Mouse (Mus musculus): ENCODE data around the gene Mipep. TPM values are rescaled to one million over a fixed set of nuclear protein-coding genes. Genes with fewer than 3 reads are reported as not detected.

The Mipep gene
- 24.7 and 24.9 TPM in 2 replicates for polyA plus RNA-seq (2016; fragmentation: Nextera tagmentation; extraction: Ambion mirVana)

GRCm38 (mm10) chr14:60784427-60785315, at the start of gene Mipep:
Mipep (plus strand) TSS chr14:60784573.
- 1% methylated on average over 61 of the region's 61 CpGs for WGBS
- Histone ChIP-seq H3K9me3 (no peaks in the 10 kb centered on the region), H3K36me3 (peaks cover 13% of the 10 kb centered on the region), H3K4me1 (peaks cover 7% of the 10 kb centered on the region; the same call in 1 of the 2 replicates), H3K27me3 (ENCODE audit: insufficient read depth, poor library complexity, severe bottlenecking) (peaks cover 4% of the 10 kb centered on the region; the same call in 1 of the 2 replicates), H3K27ac (peak within 1 kb of the TSS; percentile 91), H3K4me3 (peak within 1 kb of the TSS; percentile 92)
- peak; percentile 93 for DNase-seq (ENCODE audit: low spot score)

GRCm38 (mm10) chr14:60735206-60735605, 49.2 kb upstream of the Mipep start:
- Histone ChIP-seq H3K27ac (peak overlapping the region; percentile 93), H3K9me3 (no peaks in the 10 kb centered on the region), H3K4me3 (peak overlapping the region; percentile 60), H3K4me1 (peaks cover 77% of the 10 kb centered on the region), H3K27me3 (ENCODE audit: insufficient read depth, poor library complexity, severe bottlenecking) (no peaks in the 10 kb centered on the region), H3K36me3 (no peaks in the 10 kb centered on the region)
- WGBS, result 52% methylated on average over 5 of the region's 5 CpGs
- DNase-seq (ENCODE audit: low spot score), result no peak

- H3K36me3 ChIP-seq, result no peaks in the 10 kb centered on the region
- 44% methylated on average over 13 of the region's 13 CpGs for WGBS
- H3K4me1 ChIP-seq, result peaks cover 85% of the 10 kb centered on the region
- DNase-seq (ENCODE audit: low spot score), result no peak
- peak overlapping the region; percentile 93 for H3K27ac ChIP-seq
- H3K4me3 ChIP-seq, result peak overlapping the region; percentile 43
- H3K9me3 ChIP-seq, result no peaks in the 10 kb centered on the region
- no peaks in the 10 kb centered on the region for H3K27me3 ChIP-seq (ENCODE audit: insufficient read depth, poor library complexity, severe bottlenecking)
Measured at GRCm38 (mm10) chr14:60735848-60736547, 48.4 kb upstream of the Mipep start.

- 6% methylated on average over 4 of the region's 4 CpGs for WGBS
Measured at GRCm38 (mm10) chr14:60736591-60737192, 47.7 kb upstream of the Mipep start.

GRCm38 (mm10) chr14:60737202-60737611, 47.2 kb upstream of the Mipep start:
- no peak for DNase-seq (ENCODE audit: low spot score)
- H3K9me3 ChIP-seq, result no peaks in the 10 kb centered on the region
- peaks cover 93% of the 10 kb centered on the region for H3K4me1 ChIP-seq
- H3K27me3 ChIP-seq (ENCODE audit: insufficient read depth, poor library complexity, severe bottlenecking), result no peaks in the 10 kb centered on the region
- peak overlapping the region; percentile 43 for H3K4me3 ChIP-seq
- 17% methylated on average over 7 of the region's 7 CpGs for WGBS
- H3K27ac ChIP-seq, result peak overlapping the region; percentile 93
- H3K36me3 ChIP-seq, result no peaks in the 10 kb centered on the region

More at GRCm38 (mm10) chr14:60736591-60737192, 47.7 kb upstream of the Mipep start:
- peak overlapping the region; percentile 93 for H3K27ac ChIP-seq
- DNase-seq (ENCODE audit: low spot score), result no peak
- peaks cover 92% of the 10 kb centered on the region for H3K4me1 ChIP-seq
- no peaks in the 10 kb centered on the region for H3K9me3 ChIP-seq
- H3K4me3 ChIP-seq, result peak overlapping the region; percentile 43
- H3K36me3 ChIP-seq, result no peaks in the 10 kb centered on the region
- H3K27me3 ChIP-seq (ENCODE audit: insufficient read depth, poor library complexity, severe bottlenecking), result no peaks in the 10 kb centered on the region

- H3K27me3 ChIP-seq (ENCODE audit: insufficient read depth, poor library complexity, severe bottlenecking), result no peaks in the 10 kb centered on the region
- H3K4me1 ChIP-seq, result peaks cover 96% of the 10 kb centered on the region
- no peak overlapping the region for H3K4me3 ChIP-seq
- 56% methylated on average over 10 of the region's 10 CpGs for WGBS
- peak overlapping the region; percentile 93 for H3K27ac ChIP-seq
- no peaks in the 10 kb centered on the region for H3K9me3 ChIP-seq
- H3K36me3 ChIP-seq, result 0 out of 2 replicates have a peak, but pooled peaks cover 4% of the 10 kb centered on the region
- DNase-seq (ENCODE audit: low spot score), result no peak
Measured at GRCm38 (mm10) chr14:60738434-60738938, 45.9 kb upstream of the Mipep start.

GRCm38 (mm10) chr14:60739155-60739554, 45.2 kb upstream of the Mipep start:
- Histone ChIP-seq H3K27me3 (ENCODE audit: insufficient read depth, poor library complexity, severe bottlenecking) (no peaks in the 10 kb centered on the region), H3K9me3 (no peaks in the 10 kb centered on the region), H3K4me3 (no peak overlapping the region), H3K27ac (peak overlapping the region; percentile 93), H3K36me3 (0 out of 2 replicates have a peak, but pooled peaks cover 4% of the 10 kb centered on the region), H3K4me1 (peaks cover 96% of the 10 kb centered on the region)
- no peak for DNase-seq (ENCODE audit: low spot score)
- 20% methylated on average over 6 of the region's 9 CpGs for WGBS

GRCm38 (mm10) chr14:60739616-60740015, 44.8 kb upstream of the Mipep start:
- no peak overlapping the region for H3K4me3 ChIP-seq
- H3K9me3 ChIP-seq, result no peaks in the 10 kb centered on the region
- DNase-seq (ENCODE audit: low spot score), result no peak
- 0 out of 2 replicates have a peak, but pooled peaks cover 4% of the 10 kb centered on the region for H3K36me3 ChIP-seq
- WGBS, result 71% methylated on average over 12 of the region's 12 CpGs
- H3K27me3 ChIP-seq (ENCODE audit: insufficient read depth, poor library complexity, severe bottlenecking), result no peaks in the 10 kb centered on the region
- peaks cover 95% of the 10 kb centered on the region for H3K4me1 ChIP-seq
- H3K27ac ChIP-seq, result peak overlapping the region; percentile 93

- H3K9me3 ChIP-seq, result no peaks in the 10 kb centered on the region
- no peak overlapping the region for H3K4me3 ChIP-seq
- no peaks in the 10 kb centered on the region for H3K27me3 ChIP-seq (ENCODE audit: insufficient read depth, poor library complexity, severe bottlenecking)
- peak overlapping the region; percentile 93; the same call in 1 of the 2 replicates for H3K27ac ChIP-seq
- DNase-seq (ENCODE audit: low spot score), result no peak
- 61% methylated on average over 5 of the region's 5 CpGs for WGBS
- H3K36me3 ChIP-seq, result 0 out of 2 replicates have a peak, but pooled peaks cover 4% of the 10 kb centered on the region
- peaks cover 94% of the 10 kb centered on the region for H3K4me1 ChIP-seq
Measured at GRCm38 (mm10) chr14:60740507-60740906, 43.9 kb upstream of the Mipep start.

- H3K27me3 ChIP-seq (ENCODE audit: insufficient read depth, poor library complexity, severe bottlenecking), result no peaks in the 10 kb centered on the region
- H3K36me3 ChIP-seq, result peaks cover 9% of the 10 kb centered on the region
- DNase-seq (ENCODE audit: low spot score), result no peak
- peak overlapping the region; percentile 93 for H3K27ac ChIP-seq
- H3K4me1 ChIP-seq, result peaks cover 89% of the 10 kb centered on the region
- WGBS, result 63% methylated on average over 8 of the region's 8 CpGs
- H3K4me3 ChIP-seq, result no peak overlapping the region
- no peaks in the 10 kb centered on the region for H3K9me3 ChIP-seq
Measured at GRCm38 (mm10) chr14:60741033-60741432, 43.3 kb upstream of the Mipep start.

- Histone ChIP-seq H3K27ac (peak overlapping the region; percentile 93), H3K4me3 (no peak overlapping the region), H3K27me3 (ENCODE audit: insufficient read depth, poor library complexity, severe bottlenecking) (no peaks in the 10 kb centered on the region), H3K4me1 (peaks cover 84% of the 10 kb centered on the region), H3K36me3 (peaks cover 14% of the 10 kb centered on the region), H3K9me3 (no peaks in the 10 kb centered on the region)
- no peak for DNase-seq (ENCODE audit: low spot score)
- 50% methylated on average over 6 of the region's 6 CpGs for WGBS
Measured at GRCm38 (mm10) chr14:60741490-60741981, 42.8 kb upstream of the Mipep start.

- H3K36me3 ChIP-seq, result peaks cover 35% of the 10 kb centered on the region
- no peak overlapping the region for H3K4me3 ChIP-seq
- no peak for DNase-seq (ENCODE audit: low spot score)
- peaks cover 63% of the 10 kb centered on the region for H3K4me1 ChIP-seq
- H3K9me3 ChIP-seq, result no peaks in the 10 kb centered on the region
- 65% methylated on average over 9 of the region's 9 CpGs for WGBS
- H3K27me3 ChIP-seq (ENCODE audit: insufficient read depth, poor library complexity, severe bottlenecking), result no peaks in the 10 kb centered on the region
- peak overlapping the region; percentile 69 for H3K27ac ChIP-seq
Measured at GRCm38 (mm10) chr14:60743681-60744080, 40.7 kb upstream of the Mipep start.
